Mouse (Mus musculus): ENCODE results near the gene Prl8a1.

Prl8a1 gene

DNA sequence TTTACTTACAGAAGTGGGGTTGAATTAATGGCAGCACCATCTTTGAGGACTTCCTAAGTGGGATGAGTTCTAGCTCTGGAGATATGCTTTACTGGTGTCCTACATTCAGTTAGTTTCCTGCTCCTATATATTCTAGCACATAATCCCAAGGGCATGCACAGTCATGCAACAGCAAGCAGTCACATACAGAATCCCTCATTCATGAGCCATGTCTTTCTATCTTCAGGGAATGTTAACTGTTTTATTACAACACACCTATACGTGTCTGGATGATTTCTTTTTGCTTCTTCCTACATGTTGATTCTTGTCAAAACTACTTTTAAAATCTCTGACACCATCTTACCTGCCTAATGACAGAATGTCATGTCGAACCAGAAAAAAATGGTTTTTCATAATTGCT lies at the start of gene Prl8a1:
Gene Prl8a1, minus strand, starts transcription at position 101 of the 400 bp plus-strand sequence.
- no peak for DNase-seq (ENCODE audit: low spot score)

GRCm38 (mm10) chr13:27610482-27610881 lies 28.5 kb upstream of the Prl8a1 start, which contains the start of gene Prl7b1:
Gene Prl7b1, minus strand, starts transcription at chr13:27610582.
- DNase-seq (ENCODE audit: low spot score): no peak

- no peak for DNase-seq (ENCODE audit: low spot score)
Observed at GRCm38 (mm10) chr13:27564506-27564905, 17.5 kb downstream of the Prl8a1 start, which contains the start of gene Prl8a9. Gene Prl8a9, minus strand, starts transcription at chr13:27564606.

- no peak for DNase-seq (ENCODE audit: low spot score)
Observed at GRCm38 (mm10) chr13:27553336-27553735, 28.6 kb downstream of the Prl8a1 start.

Measured in embryo, embryonic 10.5 days (tissue).